In genomic region chr9:70847627-70848051, GRCm38 (mm10) we compare ENCODE assay signal across 8 mouse cellular contexts.
DNase-seq lines count a peak whose midpoint lies in the region; ATAC-seq lines count a peak whose summit lies in the region.

No protein-coding gene starts in this region.

- peak overlapping the region; percentile 48; the same call in 1 of the 2 replicates for H3K27ac ChIP-seq in intestine, embryonic 15.5 days

- no peaks in the 10 kb centered on the region for H3K36me3 ChIP-seq in intestine, embryonic 15.5 days
- peaks cover 12% of the 10 kb centered on the region for H3K36me3 ChIP-seq in megakaryocyte, embryonic 14.5 days (replicated peaks; ENCODE audit: low read length)

- intact Hi-C loops in left cerebral cortex, postnatal 4 days (cut with DNase I) = no loop called here

- 27% methylated on average over 8 of the region's 8 CpGs for WGBS in intestine, embryonic 15.5 days

- peak overlapping the region; percentile 47 for H3K4me2 ChIP-seq in intestine, embryonic 15.5 days (replicated peaks)

- H3K9me3 ChIP-seq in intestine, embryonic 15.5 days = no peaks in the 10 kb centered on the region
- H3K9me3 ChIP-seq in megakaryocyte, embryonic 14.5 days = no peaks in the 10 kb centered on the region

- DNase-seq in spleen, adult 12 weeks (ENCODE audit: low spot score) = peak; percentile 44
- DNase-seq in spleen, adult 18-20 months = no peak
- peak; percentile 53 for DNase-seq in fibroblast of lung, adult 2 months (ENCODE audit: low read depth)
- no peak for DNase-seq in left cerebral cortex, postnatal 4 days
- no peak for DNase-seq in frontal cortex, postnatal 10 days (ENCODE audit: low spot score in 2 of 2)
- no peak for DNase-seq in cerebellum, adult 9-10 months

- peak; percentile 67 for ATAC-seq in intestine, embryonic 15.5 days

- no peaks in the 10 kb centered on the region for H3K27me3 ChIP-seq in intestine, embryonic 15.5 days (replicated peaks)
- no peaks in the 10 kb centered on the region for H3K27me3 ChIP-seq in megakaryocyte, embryonic 14.5 days (replicated peaks)

- H3K9ac ChIP-seq in intestine, embryonic 15.5 days = no peak overlapping the region

- H3K4me3 ChIP-seq in intestine, embryonic 15.5 days (replicated peaks) = no peak overlapping the region
- H3K4me3 ChIP-seq in megakaryocyte, embryonic 14.5 days (replicated peaks) = peak overlapping the region; percentile 73

- H3K4me1 ChIP-seq in intestine, embryonic 15.5 days (replicated peaks) = peaks cover 7% of the 10 kb centered on the region
- peaks cover 79% of the 10 kb centered on the region for H3K4me1 ChIP-seq in megakaryocyte, embryonic 14.5 days

Comparison
In these comparisons a context has a peak if more than half of its experiments do, and no peak if none do; other contexts are left out.
1. DNase-seq: peak in spleen, adult 12 weeks (single experiment) and fibroblast of lung, adult 2 months (single experiment); none in spleen, adult 18-20 months (0 of 2), left cerebral cortex, postnatal 4 days (single experiment), frontal cortex, postnatal 10 days (0 of 2) and cerebellum, adult 9-10 months (single experiment).